Mouse (Mus musculus) cortical plate, adult 2 months (tissue): ENCODE data around the gene Bricd5. TPM values are rescaled to one million over a fixed set of nuclear protein-coding genes. Genes with fewer than 3 reads are reported as not detected.

Source experiments
- H3K27ac ChIP-seq: fragments of 200-500 bp; 2 replicates; pipeline ENCODE4 v1.5.1; 2012; ENCODE audit warnings: low read length, control low read depth, inconsistent platforms; ENCODE audit not compliant: insufficient read depth
- H3K4me1 ChIP-seq: fragments of 200-500 bp; 2 replicates; pipeline ENCODE4 v1.6.1; 2011; ENCODE audit warnings: low read length; ENCODE audit not compliant: control insufficient read depth, insufficient read depth
- H3K4me3 ChIP-seq: fragments of 200-500 bp; 2 replicates; pipeline ENCODE4 v1.5.1; 2011; ENCODE audit warnings: mild to moderate bottlenecking, low read length, control low read depth; ENCODE audit not compliant: insufficient read depth
- CTCF ChIP-seq: fragments of 200-500 bp; IDR thresholded peaks from 2 replicates; pipeline ENCODE4 v1.5.1; 2011; ENCODE audit warnings: mild to moderate bottlenecking, control low read depth, low read length; ENCODE audit not compliant: insufficient read depth; ENCODE audit errors: extremely low read depth
- POLR2A ChIP-seq: fragments of 200-500 bp; IDR thresholded peaks from 2 replicates; pipeline ENCODE4 v1.6.1; 2011; ENCODE audit warnings: mild to moderate bottlenecking, low read length, control low read depth; ENCODE audit not compliant: insufficient read depth; ENCODE audit errors: extremely low read depth
- polyA plus RNA-seq: library from polyadenylated mRNA; depleted of rRNA; stranded (reverse); fragments of >200 nt; gene quantifications from 2 replicates; pipeline ENCODE4 v1.2.3, GENCODE M21; 2012

Gene Bricd5
- polyA plus RNA-seq, 1 experiment = 1.4 TPM

- TF ChIP-seq POLR2A (peak; percentile 63; the same call in 1 of the 2 replicates), CTCF (no peak)
- H3K4me1 ChIP-seq = peaks cover 15% of the 10 kb centered on the region
- H3K4me3 ChIP-seq = no peak overlapping the region
- H3K27ac ChIP-seq = peak overlapping the region; percentile 95
These were observed 873 bp downstream of the Bricd5 start for GRCm38 (mm10) chr17:24474557-24474956.

GRCm38 (mm10) chr17:24475586-24475985 is 1.9 kb downstream of the Bricd5 start:
- no peak overlapping the region for H3K4me3 ChIP-seq
- no peak overlapping the region for H3K27ac ChIP-seq
- H3K4me1 ChIP-seq = peaks cover 15% of the 10 kb centered on the region
- TF ChIP-seq CTCF (no peak), POLR2A (no peak)

- no peak for TF ChIP-seq CTCF
- Histone ChIP-seq H3K4me1 (peaks cover 15% of the 10 kb centered on the region), H3K4me3 (no peak overlapping the region), H3K27ac (no peak overlapping the region)
These were observed 2.5 kb downstream of the Bricd5 start for GRCm38 (mm10) chr17:24476022-24476776.

GRCm38 (mm10) chr17:24477053-24477984 is 3.6 kb downstream of the Bricd5 start:
- H3K4me1 ChIP-seq = peaks cover 10% of the 10 kb centered on the region
- TF ChIP-seq CTCF (no peak), POLR2A (no peak)
- no peak overlapping the region for H3K27ac ChIP-seq
- H3K4me3 ChIP-seq = no peak overlapping the region; the same call in 1 of the 2 replicates

- Histone ChIP-seq H3K4me3 (peak overlapping the region; percentile 52), H3K4me1 (peaks cover 6% of the 10 kb centered on the region; the same call in 1 of the 2 replicates), H3K27ac (no peak overlapping the region)
- TF ChIP-seq POLR2A = no peak
- TF ChIP-seq CTCF = no peak
These were observed 4.4 kb downstream of the Bricd5 start for GRCm38 (mm10) chr17:24477985-24478600.

GRCm38 (mm10) chr17:24478663-24479380 is 5.1 kb downstream of the Bricd5 start, which contains the start of gene Mlst8:
Gene Mlst8 (minus strand): TSS chr17:24479078.
- H3K27ac ChIP-seq = peak within 1 kb of the TSS; percentile 88
- H3K4me1 ChIP-seq = peaks cover 6% of the 10 kb centered on the region; the same call in 1 of the 2 replicates
- TF ChIP-seq POLR2A (peak; percentile 77), CTCF (peak; percentile 83)
- H3K4me3 ChIP-seq = peak within 1 kb of the TSS; percentile 52

- H3K27ac ChIP-seq = no peak overlapping the region
- TF ChIP-seq CTCF = no peak
- TF ChIP-seq POLR2A = no peak
- H3K4me1 ChIP-seq = peaks cover 6% of the 10 kb centered on the region; the same call in 1 of the 2 replicates
- H3K4me3 ChIP-seq = peak overlapping the region; percentile 52; the same call in 1 of the 2 replicates
These were observed 5.7 kb downstream of the Bricd5 start for GRCm38 (mm10) chr17:24479431-24479830.

GRCm38 (mm10) chr17:24480201-24480826 is 6.6 kb downstream of the Bricd5 start:
- H3K4me1 ChIP-seq = peaks cover 7% of the 10 kb centered on the region
- TF ChIP-seq POLR2A (no peak), CTCF (peak; percentile 46)

More at GRCm38 (mm10) chr17:24480201-24480826, 6.6 kb downstream of the Bricd5 start:
- Histone ChIP-seq H3K27ac (no peak overlapping the region), H3K4me3 (no peak overlapping the region)
